In genomic region chr13:98502813-98503341, GRCm38 (mm10) we compare ENCODE assay signal across 10 mouse cellular contexts. TPM values are rescaled to one million over a fixed set of nuclear protein-coding genes. Genes with fewer than 3 reads are reported as not detected.
A peak's percentile ranks its signal among the peaks of the same experiment; 100 is the strongest.
DNase-seq lines count a peak whose midpoint lies in the region; ATAC-seq and TF ChIP-seq lines count a peak whose summit lies in the region.
"Had no signal": no experiment of that assay in that cellular context is flagged by ENCODE, and none has a peak within 500 bp of the region (broad histone marks: within the 10 kb centered on the region; RNA-seq: fewer than 3 reads in every experiment).

No protein-coding gene starts in this region.

- TF ChIP-seq CTCF in gastrocnemius, adult 2 months (IDR thresholded peaks at IDR 0.05): no peak

- H3K9me3 ChIP-seq in hindbrain, embryonic 14.5 days (ENCODE audit: control insufficient read depth, low read length): no peaks in the 10 kb centered on the region
- H3K9me3 ChIP-seq in midbrain, embryonic 13.5 days: no peaks in the 10 kb centered on the region

- H3K36me3 ChIP-seq in hindbrain, embryonic 14.5 days (replicated peaks; ENCODE audit: control insufficient read depth, insufficient read depth): no peaks in the 10 kb centered on the region
- H3K36me3 ChIP-seq in midbrain, embryonic 13.5 days: no peaks in the 10 kb centered on the region

- intact Hi-C loops in gastrocnemius, adult 2 months (cut with DNase I): loop anchor here (10.0 kb wide), 1 partner anchor 148 kb away; the partner anchor contains the start of gene Foxd1

- H3K4me2 ChIP-seq in hindbrain, embryonic 14.5 days (replicated peaks): peak overlapping the region; percentile 27
- peak overlapping the region; percentile 41 for H3K4me2 ChIP-seq in midbrain, embryonic 13.5 days (replicated peaks)

- H3K4me1 ChIP-seq in hindbrain, embryonic 14.5 days (replicated peaks; ENCODE audit: control insufficient read depth, insufficient read depth, low read length): peaks cover 8% of the 10 kb centered on the region; the same call in 1 of the 2 replicates
- peaks cover 31% of the 10 kb centered on the region for H3K4me1 ChIP-seq in midbrain, embryonic 13.5 days (replicated peaks)

- H3K27ac ChIP-seq in gastrocnemius, adult 2 months: no peak overlapping the region
- H3K27ac ChIP-seq in hindbrain, embryonic 14.5 days: no peak overlapping the region
- H3K27ac ChIP-seq in midbrain, embryonic 13.5 days: no peak overlapping the region

- H3K27me3 ChIP-seq in hindbrain, embryonic 14.5 days (ENCODE audit: control insufficient read depth, insufficient read depth, low read length): peaks cover 98% of the 10 kb centered on the region
- H3K27me3 ChIP-seq in midbrain, embryonic 13.5 days: peaks cover 99% of the 10 kb centered on the region

- no peak for ATAC-seq in hindbrain, embryonic 14.5 days (ENCODE audit: low FRiP score)
- ATAC-seq in midbrain, embryonic 13.5 days: no peak
- no peak for ATAC-seq in frontal cortex, adult (ENCODE audit: low TSS enrichment)

- no peak overlapping the region for H3K9ac ChIP-seq in hindbrain, embryonic 14.5 days
- no peak overlapping the region; the same call in 1 of the 2 replicates for H3K9ac ChIP-seq in midbrain, embryonic 13.5 days (replicated peaks)

- WGBS in hindbrain, embryonic 14.5 days: 0% methylated on average over 27 of the region's 27 CpGs
- under 1% methylated on average over 27 of the region's 27 CpGs for WGBS in midbrain, embryonic 13.5 days

- no peak for DNase-seq in gastrocnemius, adult 2 months
- DNase-seq in gastrocnemius, postnatal 10 days: no peak
- peak; percentile 55 for DNase-seq in embryo, embryonic 10 days (ENCODE audit: low spot score)
- DNase-seq in hindbrain, embryonic 14.5 days (ENCODE audit: low spot score): peak; percentile 29
- DNase-seq in cerebellum, adult 8-10 months: no peak
- no peak for DNase-seq in left cerebral cortex, adult 11 months (ENCODE audit: low spot score)
- DNase-seq: cerebellum, adult 2 months had no signal

- peak overlapping the region; percentile 59 for H3K4me3 ChIP-seq in gastrocnemius, adult 2 months
- peak overlapping the region; percentile 9; the same call in 1 of the 2 replicates for H3K4me3 ChIP-seq in hindbrain, embryonic 14.5 days (replicated peaks; ENCODE audit: low read length)
- peak overlapping the region; percentile 21 for H3K4me3 ChIP-seq in midbrain, embryonic 13.5 days (replicated peaks)

RNA-seq across cellular contexts. Expression of gene Gm10320, which starts 11.1 kb away (rescaled TPM):
- total RNA-seq in gastrocnemius, adult 2 months (2021): not detected
- total RNA-seq in gastrocnemius, postnatal 10 days (2021): not detected
- 1.2 and 1.3 TPM in 2 replicates for polyA plus RNA-seq in hindbrain, embryonic 14.5 days (2014; fragmentation: Nextera tagmentation; extraction: Ambion mirVana)
- 0.51 and 2.4 TPM in 2 replicates for polyA plus RNA-seq in midbrain, embryonic 13.5 days (2015; fragmentation: Nextera tagmentation; extraction: Ambion mirVana)
- total RNA-seq: layer of hippocampus, postnatal 10 days had no signal

Comparison
In these comparisons a context has a peak if more than half of its experiments do, and no peak if none do; other contexts are left out.
1. DNase-seq: peak in embryo, embryonic 10 days (single experiment) and hindbrain, embryonic 14.5 days (single experiment); none in gastrocnemius, adult 2 months (single experiment), gastrocnemius, postnatal 10 days (single experiment), cerebellum, adult 8-10 months (single experiment) and left cerebral cortex, adult 11 months (single experiment).
2. H3K4me3 ChIP-seq: peak in every context shown above with its lines; median percentile 59 in gastrocnemius, adult 2 months; 21 in midbrain, embryonic 13.5 days; 9 in hindbrain, embryonic 14.5 days.